Mouse (Mus musculus): ENCODE results near the gene Hc. TPM values are rescaled to one million over a fixed set of nuclear protein-coding genes. Genes with fewer than 3 reads are reported as not detected.

The Hc gene
- 0.22 and 0.27 TPM in 2 replicates for polyA plus RNA-seq (2015; fragmentation: Nextera tagmentation; extraction: Ambion mirVana)

GRCm38 (mm10) chr2:35061338-35061737 is at the start of gene Hc:
Gene Hc (minus strand): TSS chr2:35061438.

GRCm38 (mm10) chr2:35109141-35109923 is 48.1 kb upstream of the Hc start, which contains the start of gene Cntrl:
Gene Cntrl (plus strand): TSS chr2:35109492.

GRCm38 (mm10) chr2:35101443-35101842 is 40.2 kb upstream of the Hc start, which contains the start of gene AI182371:
Gene AI182371 (minus strand): TSS chr2:35101543.

GRCm38 (mm10) chr2:34961481-34962036 is 99.7 kb downstream of the Hc start, which contains the start of gene Traf1:
Gene Traf1 (minus strand): TSS chr2:34961772.

Other genes starting within 250 kb of the Hc start
- gene Fbxw2, start 235.1 kb downstream of the Hc start, polyA plus RNA-seq (2015; fragmentation: Nextera tagmentation; extraction: Ambion mirVana), result 53.1 and 60.2 TPM in 2 replicates
- gene Gm34653, start 228.4 kb downstream of the Hc start, polyA plus RNA-seq (2015; fragmentation: Nextera tagmentation; extraction: Ambion mirVana), result 0.07 and 0.14 TPM in 2 replicates
- 0.07 and 0.13 TPM in 2 replicates for gene Cutal, start 187.0 kb downstream of the Hc start, polyA plus RNA-seq (2015; fragmentation: Nextera tagmentation; extraction: Ambion mirVana)
- gene Psmd5, start 186.5 kb downstream of the Hc start, polyA plus RNA-seq (2015; fragmentation: Nextera tagmentation; extraction: Ambion mirVana), result 39.2 and 47.2 TPM in 2 replicates
- gene Phf19, start 147.4 kb downstream of the Hc start, polyA plus RNA-seq (2015; fragmentation: Nextera tagmentation; extraction: Ambion mirVana), result 5.0 and 5.1 TPM in 2 replicates
- gene Traf1, start 99.7 kb downstream of the Hc start, polyA plus RNA-seq (2015; fragmentation: Nextera tagmentation; extraction: Ambion mirVana), result 1.5 and 2.2 TPM in 2 replicates
- 0.08 and 0.35 TPM in 2 replicates for gene AI182371, start 40.1 kb upstream of the Hc start, polyA plus RNA-seq (2015; fragmentation: Nextera tagmentation; extraction: Ambion mirVana)
- 8.2 and 8.6 TPM in 2 replicates for gene Cntrl, start 48.1 kb upstream of the Hc start, polyA plus RNA-seq (2015; fragmentation: Nextera tagmentation; extraction: Ambion mirVana)
- gene Rab14, start 139.7 kb upstream of the Hc start, polyA plus RNA-seq (2015; fragmentation: Nextera tagmentation; extraction: Ambion mirVana), result 288 and 313 TPM in 2 replicates
- 362 and 480 TPM in 2 replicates for gene Gsn, start 194.9 kb upstream of the Hc start, polyA plus RNA-seq (2015; fragmentation: Nextera tagmentation; extraction: Ambion mirVana)